Mouse (Mus musculus) thymus, adult 2 months (tissue): ENCODE measurements around the gene Ibtk.

Experiments used
- CTCF ChIP-seq: fragments of 200-500 bp; IDR thresholded peaks from 2 replicates; pipeline ENCODE4 v1.5.1; 2012; ENCODE audit warnings: mild to moderate bottlenecking, control low read depth, low read length, moderate library complexity, borderline replicate concordance; ENCODE audit not compliant: control insufficient read depth, poor library complexity, insufficient read depth; ENCODE audit errors: extremely low read depth
- POLR2A ChIP-seq: fragments of 200-500 bp; IDR thresholded peaks from 2 replicates; pipeline ENCODE4 v1.6.1; 2012; ENCODE audit warnings: mild to moderate bottlenecking, low read length, control low read depth, moderate library complexity; ENCODE audit not compliant: control insufficient read depth, poor library complexity, insufficient read depth; ENCODE audit errors: extremely low read depth

GRCm38 (mm10) chr9:85724078-85724477 is 25.1 kb downstream of the Ibtk start:
- no peak for TF ChIP-seq POLR2A
- TF ChIP-seq CTCF: no peak
